Mouse (Mus musculus): ENCODE data around the gene Sympk. TPM values are rescaled to one million over a fixed set of nuclear protein-coding genes. Genes with fewer than 3 reads are reported as not detected.

The Sympk gene
- polyA plus RNA-seq, 1 experiment from 2014 or later, result 36.3 TPM

DNA sequence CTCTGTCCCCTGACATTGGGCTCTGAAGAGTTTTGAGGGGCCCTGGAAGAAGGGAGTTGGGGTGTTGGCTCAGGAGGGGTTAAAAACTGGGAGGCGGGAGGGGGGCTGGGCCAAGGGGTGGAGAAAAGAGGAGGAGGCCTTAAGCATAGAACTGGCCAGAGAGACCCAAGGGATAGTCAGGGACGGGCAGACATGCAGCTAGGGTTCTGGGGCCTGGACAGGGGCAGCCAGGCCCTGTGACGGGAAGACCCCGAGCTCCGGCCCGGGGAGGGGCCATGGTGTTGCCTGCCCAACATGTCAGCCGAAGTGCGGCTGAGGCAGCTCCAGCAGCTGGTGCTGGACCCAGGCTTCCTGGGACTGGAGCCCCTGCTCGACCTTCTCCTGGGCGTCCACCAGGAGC lies 59.5 kb downstream of the Sympk start, which contains the start of gene Dmpk:
Dmpk (plus strand) TSS at position 149 of the 400 bp plus-strand sequence.
- ATAC-seq (replicated peaks; ENCODE audit: insufficient number of reproducible peaks, low FRiP score, low TSS enrichment, low read depth) (no peak), DNase-seq (ENCODE audit: low spot score) (no peak)
- Histone ChIP-seq H3K9me3 (replicated peaks; ENCODE audit: control insufficient read depth, low read length) (no peaks in the 10 kb centered on the region), H3K36me3 (replicated peaks; ENCODE audit: control insufficient read depth, insufficient read depth, low read depth, low read length) (peaks cover 30% of the 10 kb centered on the region), H3K4me3 (ENCODE audit: low read depth, low read length) (no peak within 1 kb of the TSS), H3K4me1 (ENCODE audit: control insufficient read depth, insufficient read depth, low read length) (peaks cover 5% of the 10 kb centered on the region), H3K4me2 (ENCODE audit: low read depth, low read length) (no peak within 1 kb of the TSS), H3K27ac (replicated peaks; ENCODE audit: low read depth, low read length) (no peak within 1 kb of the TSS), H3K27me3 (ENCODE audit: control insufficient read depth, insufficient read depth, low read length) (no peaks in the 10 kb centered on the region), H3K9ac (replicated peaks; ENCODE audit: low read length) (no peak within 1 kb of the TSS; the same call in 1 of the 2 replicates)
- WGBS, result 44% methylated on average over 10 of the region's 10 CpGs

DNA sequence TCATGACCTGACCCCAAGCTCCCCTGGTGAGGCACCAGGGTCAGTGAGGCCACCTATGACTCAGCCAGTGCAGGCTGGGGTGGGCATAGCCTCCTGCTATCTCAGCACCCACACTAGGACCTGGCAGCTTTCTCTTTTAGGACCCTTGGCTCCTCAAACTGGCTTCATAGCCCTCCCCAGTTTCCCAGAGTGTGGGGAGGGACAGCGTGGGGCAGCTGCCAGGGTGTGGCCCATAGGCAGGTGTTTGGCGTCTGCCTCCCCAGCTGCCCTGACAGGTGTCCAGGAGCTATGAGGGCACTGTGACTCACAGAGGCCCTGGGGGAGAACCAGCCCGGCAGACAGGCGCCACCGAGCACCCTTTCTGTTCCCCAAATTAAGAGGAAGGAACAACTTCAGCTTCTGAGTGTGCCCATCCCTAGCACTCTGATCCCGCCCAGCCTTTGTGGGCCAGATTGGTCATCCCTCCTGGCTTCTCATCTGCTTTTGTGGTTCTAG lies 60.1 kb downstream of the Sympk start:
- H3K27ac ChIP-seq (replicated peaks; ENCODE audit: low read depth, low read length), result no peak overlapping the region
- H3K4me1 ChIP-seq (ENCODE audit: control insufficient read depth, insufficient read depth, low read length), result peaks cover 5% of the 10 kb centered on the region
- H3K27me3 ChIP-seq (ENCODE audit: control insufficient read depth, insufficient read depth, low read length), result no peaks in the 10 kb centered on the region
- WGBS, result 78% methylated on average over 6 of the region's 6 CpGs
- ATAC-seq (replicated peaks; ENCODE audit: insufficient number of reproducible peaks, low FRiP score, low TSS enrichment, low read depth) (no peak), DNase-seq (ENCODE audit: low spot score) (no peak)
- H3K4me2 ChIP-seq (ENCODE audit: low read depth, low read length), result no peak overlapping the region
- H3K9ac ChIP-seq (replicated peaks; ENCODE audit: low read length), result no peak overlapping the region
- H3K9me3 ChIP-seq (replicated peaks; ENCODE audit: control insufficient read depth, low read length), result no peaks in the 10 kb centered on the region
- peaks cover 30% of the 10 kb centered on the region for H3K36me3 ChIP-seq (replicated peaks; ENCODE audit: control insufficient read depth, insufficient read depth, low read depth, low read length)
- H3K4me3 ChIP-seq (ENCODE audit: low read depth, low read length), result no peak overlapping the region

DNA sequence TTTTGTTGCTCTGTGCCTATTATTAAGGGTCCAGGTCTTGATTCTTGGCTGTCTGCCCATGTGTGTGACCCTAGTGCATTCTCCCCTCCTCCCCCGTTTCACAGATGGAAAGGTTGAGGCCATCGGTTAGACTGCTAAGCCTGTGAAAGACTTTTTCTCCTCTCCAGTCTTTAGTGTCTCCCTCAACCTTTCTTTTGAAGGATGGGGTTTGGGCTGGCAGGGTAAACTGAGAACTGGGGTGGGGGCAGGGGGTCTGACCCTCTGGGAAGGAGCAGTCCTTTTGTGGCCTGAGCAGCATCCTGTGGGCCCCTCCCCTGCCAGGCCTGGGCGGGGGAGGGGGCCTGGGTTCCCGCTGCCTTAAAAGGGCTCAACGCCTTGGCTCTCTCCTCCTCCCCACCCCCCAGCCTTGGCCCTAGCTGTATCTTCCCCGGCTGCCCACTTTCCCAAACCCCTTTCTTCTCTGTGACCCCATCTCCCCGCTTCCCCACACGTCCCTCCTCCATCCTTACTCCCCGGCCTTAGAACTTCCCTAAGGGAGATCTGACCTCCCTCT lies 60.8 kb downstream of the Sympk start:
- Histone ChIP-seq H3K27me3 (ENCODE audit: control insufficient read depth, insufficient read depth, low read length) (no peaks in the 10 kb centered on the region), H3K4me1 (ENCODE audit: control insufficient read depth, insufficient read depth, low read length) (peaks cover 5% of the 10 kb centered on the region), H3K9ac (replicated peaks; ENCODE audit: low read length) (no peak overlapping the region), H3K9me3 (replicated peaks; ENCODE audit: control insufficient read depth, low read length) (no peaks in the 10 kb centered on the region), H3K4me2 (ENCODE audit: low read depth, low read length) (no peak overlapping the region; the same call in 1 of the 2 replicates), H3K36me3 (replicated peaks; ENCODE audit: control insufficient read depth, insufficient read depth, low read depth, low read length) (peaks cover 26% of the 10 kb centered on the region), H3K27ac (replicated peaks; ENCODE audit: low read depth, low read length) (0 out of 2 replicates have a peak overlapping the region, but pooled peaks have one; percentile 41), H3K4me3 (ENCODE audit: low read depth, low read length) (no peak overlapping the region)
- 17% methylated on average over 9 of the region's 9 CpGs for WGBS
- no peak for DNase-seq (ENCODE audit: low spot score)
- ATAC-seq (replicated peaks; ENCODE audit: insufficient number of reproducible peaks, low FRiP score, low TSS enrichment, low read depth), result no peak

DNA sequence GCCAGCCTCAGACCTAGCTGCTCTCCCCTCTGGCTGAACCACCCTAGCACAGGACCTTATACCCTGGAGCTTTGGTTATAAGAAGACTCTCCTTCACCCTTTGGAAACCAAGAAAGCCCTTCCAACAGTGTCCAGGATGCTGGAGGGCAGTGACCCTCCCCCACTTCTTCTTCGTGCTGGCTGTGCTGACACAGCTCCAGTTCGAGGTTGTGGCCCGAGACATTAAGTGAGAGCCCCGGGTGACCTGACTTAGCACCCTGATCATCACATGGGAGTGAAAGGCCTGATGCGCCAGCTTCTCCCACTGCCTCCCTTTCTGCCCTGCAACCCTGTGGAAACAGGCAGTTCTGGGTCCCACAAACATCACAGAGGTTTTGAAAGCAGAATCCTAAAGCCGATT lies 61.3 kb downstream of the Sympk start:
- no peak for DNase-seq (ENCODE audit: low spot score)
- no peak for ATAC-seq (replicated peaks; ENCODE audit: insufficient number of reproducible peaks, low FRiP score, low TSS enrichment, low read depth)
- peaks cover 5% of the 10 kb centered on the region for H3K4me1 ChIP-seq (ENCODE audit: control insufficient read depth, insufficient read depth, low read length)
- no peak overlapping the region for H3K9ac ChIP-seq (replicated peaks; ENCODE audit: low read length)
- H3K9me3 ChIP-seq (replicated peaks; ENCODE audit: control insufficient read depth, low read length), result no peaks in the 10 kb centered on the region
- no peaks in the 10 kb centered on the region for H3K27me3 ChIP-seq (ENCODE audit: control insufficient read depth, insufficient read depth, low read length)
- H3K36me3 ChIP-seq (replicated peaks; ENCODE audit: control insufficient read depth, insufficient read depth, low read depth, low read length), result peaks cover 22% of the 10 kb centered on the region
- H3K27ac ChIP-seq (replicated peaks; ENCODE audit: low read depth, low read length), result 0 out of 2 replicates have a peak overlapping the region, but pooled peaks have one; percentile 41
- no peak overlapping the region for H3K4me3 ChIP-seq (ENCODE audit: low read depth, low read length)
- no peak overlapping the region for H3K4me2 ChIP-seq (ENCODE audit: low read depth, low read length)
- 9% methylated on average over 6 of the region's 6 CpGs for WGBS

DNA sequence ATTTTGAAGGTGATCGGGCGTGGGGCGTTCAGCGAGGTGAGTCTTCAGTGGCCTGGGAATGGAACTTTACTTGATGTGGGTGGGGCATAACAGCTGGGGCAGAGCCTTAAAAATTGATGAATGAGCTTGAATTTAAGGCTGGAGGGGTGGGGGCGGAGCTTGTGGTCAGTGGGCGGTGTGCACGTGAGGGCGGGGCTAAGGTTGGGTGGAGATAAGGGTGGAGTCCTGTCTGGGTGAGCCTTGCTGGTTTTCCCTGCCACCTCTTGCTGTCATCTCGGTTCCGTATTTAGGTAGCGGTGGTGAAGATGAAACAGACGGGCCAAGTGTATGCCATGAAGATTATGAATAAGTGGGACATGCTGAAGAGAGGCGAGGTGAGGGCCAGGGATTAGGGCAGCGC lies 61.9 kb downstream of the Sympk start:
- Histone ChIP-seq H3K4me3 (ENCODE audit: low read depth, low read length) (no peak overlapping the region), H3K9ac (replicated peaks; ENCODE audit: low read length) (no peak overlapping the region), H3K9me3 (replicated peaks; ENCODE audit: control insufficient read depth, low read length) (no peaks in the 10 kb centered on the region), H3K27me3 (ENCODE audit: control insufficient read depth, insufficient read depth, low read length) (no peaks in the 10 kb centered on the region), H3K4me1 (ENCODE audit: control insufficient read depth, insufficient read depth, low read length) (peaks cover 5% of the 10 kb centered on the region), H3K36me3 (replicated peaks; ENCODE audit: control insufficient read depth, insufficient read depth, low read depth, low read length) (peaks cover 17% of the 10 kb centered on the region), H3K4me2 (ENCODE audit: low read depth, low read length) (no peak overlapping the region), H3K27ac (replicated peaks; ENCODE audit: low read depth, low read length) (no peak overlapping the region)
- 7% methylated on average over 14 of the region's 14 CpGs for WGBS
- ATAC-seq (replicated peaks; ENCODE audit: insufficient number of reproducible peaks, low FRiP score, low TSS enrichment, low read depth) (no peak), DNase-seq (ENCODE audit: low spot score) (peak; percentile 60)

DNA sequence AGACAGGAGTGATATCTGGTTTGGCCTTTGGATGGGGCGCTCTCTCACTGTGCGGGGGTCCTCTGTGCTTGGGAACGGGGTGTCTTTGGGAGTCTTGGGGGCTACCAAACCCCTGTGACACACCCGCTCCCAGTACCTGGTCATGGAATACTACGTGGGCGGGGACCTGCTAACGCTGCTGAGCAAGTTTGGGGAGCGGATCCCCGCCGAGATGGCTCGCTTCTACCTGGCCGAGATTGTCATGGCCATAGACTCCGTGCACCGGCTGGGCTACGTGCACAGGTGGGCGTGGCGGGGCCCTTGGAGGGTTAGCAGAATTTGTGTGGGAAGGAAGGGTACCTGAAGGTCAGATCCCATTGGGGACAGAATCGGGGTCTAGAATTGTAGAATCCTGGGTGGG lies 62.6 kb downstream of the Sympk start:
- peaks cover 5% of the 10 kb centered on the region for H3K4me1 ChIP-seq (ENCODE audit: control insufficient read depth, insufficient read depth, low read length)

DNA sequence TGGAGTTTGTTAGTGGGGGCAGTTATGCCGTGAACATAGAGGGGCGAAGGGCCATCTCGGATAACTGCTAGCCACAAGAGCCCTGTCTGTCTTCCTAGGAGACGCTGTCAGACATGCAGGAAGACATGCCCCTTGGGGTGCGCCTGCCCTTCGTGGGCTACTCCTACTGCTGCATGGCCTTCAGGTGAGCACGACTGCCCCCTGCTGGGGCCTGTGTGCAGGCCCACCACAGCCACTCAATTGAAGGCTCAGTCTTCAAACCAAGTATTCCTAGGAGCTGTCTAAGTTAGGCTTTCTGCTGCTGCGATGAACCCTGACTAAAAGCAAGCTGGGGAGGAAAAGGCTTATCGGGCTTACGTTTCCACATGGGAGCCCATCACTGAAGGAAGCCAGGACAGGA lies 64.6 kb downstream of the Sympk start:
- peak; percentile 78 for DNase-seq (ENCODE audit: low spot score)

More for the DNA sequence above, 62.6 kb downstream of the Sympk start:
- no peak for DNase-seq (ENCODE audit: low spot score)
- no peak for ATAC-seq (replicated peaks; ENCODE audit: insufficient number of reproducible peaks, low FRiP score, low TSS enrichment, low read depth)
- WGBS, result 65% methylated on average over 18 of the region's 18 CpGs
- Histone ChIP-seq H3K9ac (replicated peaks; ENCODE audit: low read length) (no peak overlapping the region), H3K4me2 (ENCODE audit: low read depth, low read length) (no peak overlapping the region), H3K36me3 (replicated peaks; ENCODE audit: control insufficient read depth, insufficient read depth, low read depth, low read length) (peaks cover 10% of the 10 kb centered on the region), H3K9me3 (replicated peaks; ENCODE audit: control insufficient read depth, low read length) (no peaks in the 10 kb centered on the region), H3K4me3 (ENCODE audit: low read depth, low read length) (no peak overlapping the region), H3K27me3 (ENCODE audit: control insufficient read depth, insufficient read depth, low read length) (peaks cover 3% of the 10 kb centered on the region; the same call in 1 of the 2 replicates), H3K27ac (replicated peaks; ENCODE audit: low read depth, low read length) (no peak overlapping the region)

DNA sequence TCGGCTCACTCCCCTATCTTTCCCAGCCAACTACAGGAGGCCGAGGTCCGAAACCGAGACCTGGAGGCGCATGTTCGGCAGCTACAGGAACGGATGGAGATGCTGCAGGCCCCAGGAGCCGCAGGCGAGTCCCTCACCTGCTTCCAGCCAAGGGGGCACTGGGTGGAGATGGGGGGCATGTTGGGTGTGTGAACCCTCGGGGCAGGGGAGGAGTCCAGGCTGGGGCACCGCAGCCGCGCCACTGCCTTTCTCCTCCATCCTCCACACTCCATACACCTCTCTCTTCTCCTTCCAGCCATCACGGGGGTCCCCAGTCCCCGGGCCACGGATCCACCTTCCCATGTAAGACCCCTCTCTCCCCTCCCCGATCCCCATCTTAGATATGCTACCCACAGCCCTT lies 67.7 kb downstream of the Sympk start:
- Histone ChIP-seq H3K36me3 (replicated peaks; ENCODE audit: control insufficient read depth, insufficient read depth, low read depth, low read length) (no peaks in the 10 kb centered on the region; the same call in 1 of the 2 replicates), H3K4me2 (ENCODE audit: low read depth, low read length) (peak overlapping the region; percentile 94), H3K4me1 (ENCODE audit: control insufficient read depth, insufficient read depth, low read length) (peaks cover 12% of the 10 kb centered on the region), H3K27ac (replicated peaks; ENCODE audit: low read depth, low read length) (no peak overlapping the region), H3K9me3 (replicated peaks; ENCODE audit: control insufficient read depth, low read length) (no peaks in the 10 kb centered on the region), H3K9ac (replicated peaks; ENCODE audit: low read length) (peak overlapping the region; percentile 53), H3K4me3 (ENCODE audit: low read depth, low read length) (no peak overlapping the region; the same call in 1 of the 2 replicates), H3K27me3 (ENCODE audit: control insufficient read depth, insufficient read depth, low read length) (peaks cover 4% of the 10 kb centered on the region; the same call in 1 of the 2 replicates)
- DNase-seq (ENCODE audit: low spot score) (no peak), ATAC-seq (replicated peaks; ENCODE audit: insufficient number of reproducible peaks, low FRiP score, low TSS enrichment, low read depth) (no peak)
- 27% methylated on average over 17 of the region's 17 CpGs for WGBS

More for the DNA sequence above, 64.6 kb downstream of the Sympk start:
- ATAC-seq (replicated peaks; ENCODE audit: insufficient number of reproducible peaks, low FRiP score, low TSS enrichment, low read depth), result no peak
- Histone ChIP-seq H3K27me3 (ENCODE audit: control insufficient read depth, insufficient read depth, low read length) (peaks cover 4% of the 10 kb centered on the region; the same call in 1 of the 2 replicates), H3K4me1 (ENCODE audit: control insufficient read depth, insufficient read depth, low read length) (peaks cover 9% of the 10 kb centered on the region), H3K4me2 (ENCODE audit: low read depth, low read length) (no peak overlapping the region), H3K36me3 (replicated peaks; ENCODE audit: control insufficient read depth, insufficient read depth, low read depth, low read length) (no peaks in the 10 kb centered on the region; the same call in 1 of the 2 replicates), H3K9ac (replicated peaks; ENCODE audit: low read length) (no peak overlapping the region), H3K4me3 (ENCODE audit: low read depth, low read length) (no peak overlapping the region), H3K9me3 (replicated peaks; ENCODE audit: control insufficient read depth, low read length) (no peaks in the 10 kb centered on the region), H3K27ac (replicated peaks; ENCODE audit: low read depth, low read length) (no peak overlapping the region)
- 38% methylated on average over 10 of the region's 10 CpGs for WGBS
